Mouse (Mus musculus) activated CD4-positive, CD25-positive, alpha-beta regulatory T cell, adult 9 weeks (primary cell): Measurements from ENCODE around the gene Gm3893. TPM values are rescaled to one million over a fixed set of nuclear protein-coding genes. Genes with fewer than 3 reads are reported as not detected.

Source experiments
- polyA plus RNA-seq: library from polyadenylated mRNA; unstranded; fragments of 100-300 nt; shearing (Covaris generic); gene quantifications from one replicate; pipeline ENCODE4 v1.2.1, GENCODE M21; 2017

Gene Gm3893
- polyA plus RNA-seq, result not detected

GRCm38 (mm10) chr4:42090907-42091306 is at the start of gene Gm3893:
Gm3893 (plus strand) TSS chr4:42091207.

DNA sequence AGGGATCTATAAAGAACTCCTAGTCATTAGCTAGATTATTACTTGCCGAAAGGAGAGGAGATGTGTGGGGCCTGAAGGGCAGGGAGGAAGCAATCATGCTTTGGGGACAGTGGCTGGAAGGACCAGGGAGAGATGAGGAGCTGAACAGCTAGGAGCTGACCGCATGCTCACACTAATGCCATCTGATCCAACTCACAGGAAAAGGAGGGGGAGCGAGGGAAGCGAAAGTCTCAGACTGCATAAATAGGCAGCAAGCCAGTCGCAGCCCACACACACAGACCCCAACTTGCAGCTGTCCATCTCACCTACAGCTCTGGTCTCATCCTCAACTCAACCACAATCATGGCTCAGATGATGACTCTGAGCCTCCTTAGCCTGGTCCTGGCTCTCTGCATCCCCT is 23.5 kb downstream of the Gm3893 start, which contains the start of gene Gm13304:
Gene Gm13304 (plus strand): TSS at position 301 of the 400 bp plus-strand sequence.

Other genes starting within 250 kb of the Gm3893 start
- not detected for gene Gm21541, start 187.6 kb upstream of the Gm3893 start, polyA plus RNA-seq
- gene Gm20878, start 149.6 kb upstream of the Gm3893 start, polyA plus RNA-seq, result 1.4 TPM
- gene Fam205a4, start 125.1 kb upstream of the Gm3893 start, polyA plus RNA-seq, result not detected
- not detected for gene Gm21093, start 56.5 kb upstream of the Gm3893 start, polyA plus RNA-seq
- gene Gm13304, start 23.6 kb downstream of the Gm3893 start, polyA plus RNA-seq, result not detected
- not detected for gene Gm13306, start 62.2 kb downstream of the Gm3893 start, polyA plus RNA-seq
- not detected for gene Gm13305, start 77.4 kb downstream of the Gm3893 start, polyA plus RNA-seq
- not detected for gene Gm10600, start 149.4 kb downstream of the Gm3893 start, polyA plus RNA-seq
- not detected for gene Ccl21b, start 164.6 kb downstream of the Gm3893 start, polyA plus RNA-seq
- gene Gm21953, start 203.1 kb downstream of the Gm3893 start, polyA plus RNA-seq, result not detected
- not detected for gene Fam205a3, start 227.1 kb downstream of the Gm3893 start, polyA plus RNA-seq